Mouse (Mus musculus): ENCODE data around the gene Nkx1-2. TPM values are rescaled to one million over a fixed set of nuclear protein-coding genes. Genes with fewer than 3 reads are reported as not detected.

Nkx1-2 gene
- total RNA-seq, 2 experiments from 2014 or later = not detected

GRCm38 (mm10) chr7:132570071-132570470 is 29.4 kb downstream of the Nkx1-2 start:
- no peak for DNase-seq (ENCODE audit: low spot score in 2 of 2)

GRCm38 (mm10) chr7:132568817-132569216 is 30.6 kb downstream of the Nkx1-2 start:
- no peak for DNase-seq (ENCODE audit: low spot score in 2 of 2)

- DNase-seq (ENCODE audit: low spot score in 2 of 2) = no peak
Measured at GRCm38 (mm10) chr7:132565831-132566230, 33.6 kb downstream of the Nkx1-2 start.

- DNase-seq (ENCODE audit: low spot score in 2 of 2) = no peak
Measured at GRCm38 (mm10) chr7:132559138-132559766, 40.2 kb downstream of the Nkx1-2 start.

GRCm38 (mm10) chr7:132558141-132558736 is 41.2 kb downstream of the Nkx1-2 start:
- DNase-seq (ENCODE audit: low spot score in 2 of 2) = no peak

- DNase-seq (ENCODE audit: low spot score in 2 of 2) = no peak
Measured at GRCm38 (mm10) chr7:132556575-132556974, 42.9 kb downstream of the Nkx1-2 start.

- DNase-seq (ENCODE audit: low spot score in 2 of 2) = no peak
Measured at GRCm38 (mm10) chr7:132555911-132556310, 43.5 kb downstream of the Nkx1-2 start.

- DNase-seq (ENCODE audit: low spot score in 2 of 2) = no peak
Measured at GRCm38 (mm10) chr7:132554091-132554490, 45.3 kb downstream of the Nkx1-2 start.

- peak; percentile 98 to 99 for DNase-seq (ENCODE audit: low spot score in 2 of 2)
Measured at GRCm38 (mm10) chr7:132551351-132552126, 47.9 kb downstream of the Nkx1-2 start.

- no peak for DNase-seq (ENCODE audit: low spot score in 2 of 2)
Measured at GRCm38 (mm10) chr7:132547126-132547525, 52.3 kb downstream of the Nkx1-2 start.

Other genes with a start within 250 kb of the Nkx1-2 start
- 10 to 100 TPM; 69.3 to 72.7 TPM for gene Oat, start 23.2 kb downstream of the Nkx1-2 start, total RNA-seq (2021)
- gene Lhpp, start 11.0 kb upstream of the Nkx1-2 start, total RNA-seq (2021) = 10 to 100 TPM; 37.9 to 38.6 TPM
- 10 to 100 TPM; 17.1 to 17.2 TPM for gene Fam53b, start 214.2 kb upstream of the Nkx1-2 start, total RNA-seq (2021)